Comparison of ENCODE assay signal across 16 mouse cellular contexts in the genomic region with DNA sequence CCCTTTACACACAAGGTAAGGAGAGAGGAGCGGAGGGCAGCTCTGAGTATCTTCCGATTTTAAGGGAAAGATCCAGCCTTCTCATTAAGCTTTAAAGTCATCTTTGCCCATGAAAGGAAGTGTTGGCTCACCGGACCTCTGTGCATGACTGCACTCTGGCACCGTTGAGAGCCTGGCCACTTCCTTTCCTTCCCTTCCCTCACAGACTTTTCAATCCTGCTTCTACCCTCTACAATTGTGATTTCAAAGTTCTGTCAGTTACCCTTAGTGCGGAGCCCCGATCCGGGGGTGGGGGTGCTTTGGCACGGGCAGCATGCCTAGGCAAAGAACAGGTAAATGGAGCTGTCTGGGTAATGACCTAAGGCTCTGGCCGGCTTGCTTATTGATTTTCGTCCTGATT.
DNase-seq lines count a peak whose midpoint lies in the region; ATAC-seq and TF ChIP-seq lines count a peak whose summit lies in the region.
"Had no signal": no experiment of that assay in that cellular context is flagged by ENCODE, and none has a peak within 500 bp of the region (broad histone marks: within the 10 kb centered on the region; RNA-seq: fewer than 3 reads in every experiment).

No protein-coding gene starts in this region.

- H3K9ac ChIP-seq in heart, embryonic 13.5 days: peak overlapping the region; percentile 69
- H3K9ac ChIP-seq in liver, postnatal 0 days (replicated peaks): no peak overlapping the region; the same call in 1 of the 2 replicates
- H3K9ac ChIP-seq in liver, embryonic 11.5 days (ENCODE audit: low read depth, low read length): no peak overlapping the region
- no peak overlapping the region for H3K9ac ChIP-seq in stomach, postnatal 0 days (ENCODE audit: low read length)
- H3K9ac ChIP-seq: liver, embryonic 14.5 days had no signal

- peaks cover 89% of the 10 kb centered on the region for H3K4me1 ChIP-seq in heart, embryonic 13.5 days
- peaks cover 17% of the 10 kb centered on the region for H3K4me1 ChIP-seq in liver, postnatal 0 days (ENCODE audit: insufficient read depth)
- peaks cover 9% of the 10 kb centered on the region; the same call in 1 of the 2 replicates for H3K4me1 ChIP-seq in liver, embryonic 11.5 days (replicated peaks; ENCODE audit: control insufficient read depth, insufficient read depth, low read length)
- H3K4me1 ChIP-seq in stomach, postnatal 0 days (replicated peaks; ENCODE audit: control insufficient read depth, insufficient read depth): peaks cover 8% of the 10 kb centered on the region; the same call in 1 of the 2 replicates

- no peak overlapping the region for H3K4me3 ChIP-seq in heart, embryonic 13.5 days
- H3K4me3 ChIP-seq in liver, postnatal 0 days (ENCODE audit: low read depth, low read length): no peak overlapping the region
- H3K4me3 ChIP-seq in liver, embryonic 11.5 days (ENCODE audit: low read depth, low read length): no peak overlapping the region
- H3K4me3 ChIP-seq in stomach, postnatal 0 days (ENCODE audit: low read depth, low read length): no peak overlapping the region
- H3K4me3 ChIP-seq: limb, embryonic 10.5 days; megakaryocyte, embryonic 14.5 days had no signal

- H3K36me3 ChIP-seq in heart, embryonic 13.5 days: peaks cover 27% of the 10 kb centered on the region
- no peaks in the 10 kb centered on the region for H3K36me3 ChIP-seq in liver, postnatal 0 days (replicated peaks; ENCODE audit: insufficient read depth, low read length)
- no peaks in the 10 kb centered on the region for H3K36me3 ChIP-seq in liver, embryonic 11.5 days (ENCODE audit: control insufficient read depth, insufficient read depth, low read length)
- H3K36me3 ChIP-seq in stomach, postnatal 0 days (ENCODE audit: control insufficient read depth, insufficient read depth, low read length): peaks cover 2% of the 10 kb centered on the region; the same call in 1 of the 2 replicates

- WGBS in heart, embryonic 13.5 days: 63% methylated on average over 10 of the region's 10 CpGs
- 42% methylated on average over 10 of the region's 10 CpGs for WGBS in liver, postnatal 0 days (ENCODE audit: insufficient replicate concordance)
- WGBS in liver, embryonic 11.5 days: 71% methylated on average over 10 of the region's 10 CpGs
- WGBS in stomach, postnatal 0 days: 48% methylated on average over 10 of the region's 10 CpGs

- H3K9me3 ChIP-seq in heart, embryonic 13.5 days: no peaks in the 10 kb centered on the region
- no peaks in the 10 kb centered on the region for H3K9me3 ChIP-seq in liver, postnatal 0 days (ENCODE audit: low read length)
- H3K9me3 ChIP-seq in liver, embryonic 11.5 days (ENCODE audit: control insufficient read depth, low read length): no peaks in the 10 kb centered on the region
- no peaks in the 10 kb centered on the region for H3K9me3 ChIP-seq in stomach, postnatal 0 days (ENCODE audit: control insufficient read depth, low read length)
- H3K9me3 ChIP-seq: limb, embryonic 10.5 days; megakaryocyte, embryonic 14.5 days had no signal

- DNase-seq in heart, postnatal 36 days: no peak
- peak; percentile 23 for DNase-seq in liver, postnatal 0 days
- DNase-seq in liver, embryonic 11.5 days (ENCODE audit: low spot score): no peak
- peak; percentile 47 for DNase-seq in kidney, adult 9 months
- DNase-seq in stomach, postnatal 0 days (ENCODE audit: low spot score): no peak
- DNase-seq in cerebellum, postnatal 4 days (ENCODE audit: low spot score in 2 of 2): no peak
- DNase-seq: B cell, adult 2 months; cerebellum, adult 9-11 months; gastrocnemius, postnatal 10 days; layer of hippocampus, postnatal 36 days; lung, postnatal 14 days; thymus, adult 18-20 months had no signal

- TF ChIP-seq CTCF in liver, postnatal 0 days (IDR thresholded peaks at IDR 0.05; ENCODE audit: low read depth): no peak
- TF ChIP-seq CTCF in stomach, postnatal 0 days (IDR thresholded peaks at IDR 0.05; ENCODE audit: low read depth): no peak

- no peaks in the 10 kb centered on the region for H3K27me3 ChIP-seq in heart, embryonic 13.5 days (replicated peaks)
- no peaks in the 10 kb centered on the region for H3K27me3 ChIP-seq in liver, postnatal 0 days (ENCODE audit: insufficient read depth, low read length)
- H3K27me3 ChIP-seq in liver, embryonic 11.5 days (replicated peaks; ENCODE audit: control insufficient read depth, insufficient read depth, low read length): no peaks in the 10 kb centered on the region
- H3K27me3 ChIP-seq in stomach, postnatal 0 days (ENCODE audit: control insufficient read depth, insufficient read depth, low read length): no peaks in the 10 kb centered on the region

- ATAC-seq in heart, embryonic 13.5 days (ENCODE audit: extremely low read depth, insufficient number of reproducible peaks, low FRiP score, low TSS enrichment): no peak
- ATAC-seq in liver, postnatal 0 days: no peak
- no peak for ATAC-seq in liver, embryonic 11.5 days (replicated peaks; ENCODE audit: low FRiP score)
- no peak for ATAC-seq in stomach, postnatal 0 days (ENCODE audit: low FRiP score, low TSS enrichment)

- no peak for TF ChIP-seq EP300 in liver, postnatal 0 days (IDR thresholded peaks at IDR 0.05; ENCODE audit: low read depth)
- TF ChIP-seq EP300 in stomach, postnatal 0 days (optimal IDR thresholded peaks at IDR 0.05): no peak

- H3K4me2 ChIP-seq in heart, embryonic 13.5 days: peak overlapping the region; percentile 46; the same call in 1 of the 2 replicates
- H3K4me2 ChIP-seq in liver, postnatal 0 days (ENCODE audit: low read depth, low read length): peak overlapping the region; percentile 26; the same call in 1 of the 2 replicates
- H3K4me2 ChIP-seq in liver, embryonic 11.5 days: no peak overlapping the region
- H3K4me2 ChIP-seq in stomach, postnatal 0 days (replicated peaks; ENCODE audit: low read depth): no peak overlapping the region

- H3K27ac ChIP-seq in heart, embryonic 13.5 days (replicated peaks): peak overlapping the region; percentile 80
- H3K27ac ChIP-seq in liver, postnatal 0 days (ENCODE audit: low read depth): no peak overlapping the region
- H3K27ac ChIP-seq in liver, embryonic 11.5 days (ENCODE audit: low read depth, low read length): no peak overlapping the region
- peak overlapping the region; percentile 61 for H3K27ac ChIP-seq in stomach, postnatal 0 days (replicated peaks)
- H3K27ac ChIP-seq: limb, embryonic 10.5 days; liver, embryonic 14.5 days had no signal

- intact Hi-C loops in heart, postnatal 36 days (cut with DNase I): no loop called here

Comparison
In these comparisons a context has a peak if more than half of its experiments do, and no peak if none do; other contexts are left out.
1. H3K4me2 ChIP-seq: peak in heart, embryonic 13.5 days (single experiment) and liver, postnatal 0 days (single experiment); none in liver, embryonic 11.5 days (single experiment) and stomach, postnatal 0 days (single experiment).
2. DNase-seq: peak in liver, postnatal 0 days (single experiment) and kidney, adult 9 months (single experiment); none in heart, postnatal 36 days (0 of 2), liver, embryonic 11.5 days (single experiment), stomach, postnatal 0 days (single experiment) and cerebellum, postnatal 4 days (0 of 2).
3. H3K27ac ChIP-seq: peak in heart, embryonic 13.5 days (single experiment) and stomach, postnatal 0 days (single experiment); none in liver, postnatal 0 days (single experiment) and liver, embryonic 11.5 days (single experiment).